Mouse (Mus musculus) layer of hippocampus, adult 2 months (tissue): ENCODE measurements around the gene Pcolce. TPM values are rescaled to one million over a fixed set of nuclear protein-coding genes. Genes with fewer than 3 reads are reported as not detected.

Source experiments
- DNase-seq, 2 experiments: peaks; one replicate each; pipeline ENCODE4 v3.0.0; 2022; ENCODE audit warnings: low spot score in 2 of 2
- H3K27ac ChIP-seq: fragments of 200-600 bp; 2 replicates; pipeline ENCODE4 v1.8.1; 2022
- H3K4me3 ChIP-seq: fragments of 200-600 bp; 2 replicates; pipeline ENCODE4 v1.8.1; 2022; ENCODE audit warnings: mild to moderate bottlenecking
- CTCF ChIP-seq: fragments of 200-600 bp; conservative IDR thresholded peaks from 2 replicates; pipeline ENCODE4 v1.8.1; 2022; ENCODE audit warnings: antibody characterized with exemption, mild to moderate bottlenecking, moderate library complexity
- total RNA-seq, 2 experiments: library from RNA; stranded (reverse); gene quantifications; 2 replicates each; pipeline ENCODE4 v1.2.3; 2021

Pcolce gene
- total RNA-seq, 2 experiments from 2014 or later: 6.1 to 8.4 TPM

- no peak for DNase-seq
- Histone ChIP-seq H3K4me3 (no peak within 1 kb of the TSS), H3K27ac (no peak within 1 kb of the TSS)
- no peak for TF ChIP-seq CTCF
These were observed 43.9 kb downstream of the Pcolce start, which contains the start of gene Tfr2 for GRCm38 (mm10) chr5:137569665-137570064. TSS of gene Tfr2 (plus strand) at chr5:137569840.

- TF ChIP-seq CTCF: no peak
- Histone ChIP-seq H3K4me3 (no peak overlapping the region), H3K27ac (no peak overlapping the region)
- DNase-seq: no peak
These were observed 44.6 kb downstream of the Pcolce start for GRCm38 (mm10) chr5:137569031-137569430.

GRCm38 (mm10) chr5:137568223-137568798, 45.3 kb downstream of the Pcolce start:
- Histone ChIP-seq H3K27ac (no peak overlapping the region), H3K4me3 (no peak overlapping the region)
- TF ChIP-seq CTCF: no peak
- no peak for DNase-seq

- DNase-seq: no peak
- no peak for TF ChIP-seq CTCF
- H3K4me3 ChIP-seq: no peak overlapping the region
- no peak overlapping the region for H3K27ac ChIP-seq
These were observed 47.2 kb downstream of the Pcolce start for GRCm38 (mm10) chr5:137566416-137566815.

GRCm38 (mm10) chr5:137565744-137566143, 47.8 kb downstream of the Pcolce start:
- Histone ChIP-seq H3K27ac (no peak overlapping the region), H3K4me3 (no peak overlapping the region)
- DNase-seq: no peak
- no peak for TF ChIP-seq CTCF

- DNase-seq: peak in 1 of 2 experiments; percentile 61
These were observed 50.6 kb downstream of the Pcolce start for GRCm38 (mm10) chr5:137562965-137563364.

GRCm38 (mm10) chr5:137561556-137561955, 52.0 kb downstream of the Pcolce start:
- TF ChIP-seq CTCF: no peak
- Histone ChIP-seq H3K4me3 (no peak overlapping the region), H3K27ac (peak overlapping the region; percentile 18; the same call in 1 of the 2 replicates)
- no peak for DNase-seq

More at GRCm38 (mm10) chr5:137562965-137563364, 50.6 kb downstream of the Pcolce start:
- TF ChIP-seq CTCF: no peak
- H3K4me3 ChIP-seq: no peak overlapping the region
- peak overlapping the region; percentile 67 for H3K27ac ChIP-seq

Other genes with a start within 250 kb of the Pcolce start
- under 1 TPM; 0.36 to 0.49 TPM for gene Zan, start 136.7 kb downstream of the Pcolce start, total RNA-seq
- gene Pop7, start 111.3 kb downstream of the Pcolce start, total RNA-seq: 10 to 100 TPM; 33.8 to 35.1 TPM
- 10 to 100 TPM; 61.9 to 63.5 TPM for gene Gigyf1, start 95.2 kb downstream of the Pcolce start, total RNA-seq
- not detected for gene Epo, start 80.5 kb downstream of the Pcolce start, total RNA-seq
- 100 to 1,000 TPM; 600 to 607 TPM for gene Gnb2, start 80.3 kb downstream of the Pcolce start, total RNA-seq
- 100 to 1,000 TPM; 138 to 142 TPM for gene Actl6b, start 60.3 kb downstream of the Pcolce start, total RNA-seq
- 10 to 100 TPM; 16.7 to 20.2 TPM for gene Tfr2, start 43.9 kb downstream of the Pcolce start, total RNA-seq
- 10 to 100 TPM; 26.2 to 29.3 TPM for gene Mospd3, start 12.7 kb downstream of the Pcolce start, total RNA-seq
- under 1 TPM in 1 of 2 experiments, not detected in 1; 0.56 TPM for gene Fbxo24, start 15.2 kb upstream of the Pcolce start, total RNA-seq
- gene Lrch4, start 15.3 kb upstream of the Pcolce start, total RNA-seq: 10 to 100 TPM; 25.4 to 28.1 TPM
- 10 to 100 TPM; 15.5 to 19.7 TPM for gene Gm20605, start 15.4 kb upstream of the Pcolce start, total RNA-seq
- 10 to 100 TPM in 1 of 2 experiments, 1 to 10 TPM in 1; 8.4 to 16.4 TPM for gene Sap25, start 27.6 kb upstream of the Pcolce start, total RNA-seq
- gene Irs3, start 31.9 kb upstream of the Pcolce start, total RNA-seq: under 1 TPM in 1 of 2 experiments, not detected in 1; 0.15 TPM
- 10 to 100 TPM; 64.1 to 67.3 TPM for gene Agfg2, start 70.9 kb upstream of the Pcolce start, total RNA-seq
- 10 to 100 TPM; 70.4 to 72.5 TPM for gene Nyap1, start 127.8 kb upstream of the Pcolce start, total RNA-seq
- 100 to 1,000 TPM; 160 to 174 TPM for gene Tsc22d4, start 131.9 kb upstream of the Pcolce start, total RNA-seq
- gene Ppp1r35, start 165.1 kb upstream of the Pcolce start, total RNA-seq: 10 to 100 TPM; 19.8 to 25.4 TPM
- 10 to 100 TPM; 43.6 to 49.2 TPM for gene Mepce, start 173.9 kb upstream of the Pcolce start, total RNA-seq
- gene Zcwpw1, start 174.0 kb upstream of the Pcolce start, total RNA-seq: 1 to 10 TPM; 5.7 to 8.1 TPM
- gene Pilra, start 222.5 kb upstream of the Pcolce start, total RNA-seq: 1 to 10 TPM in 1 of 2 experiments, under 1 TPM in 1; 0.54 to 1.1 TPM
- gene Pilrb1, start 244.3 kb upstream of the Pcolce start, total RNA-seq: not detected